Mouse (Mus musculus) liver, adult 2 months (tissue): Measurements from ENCODE around the gene Dglucy.

Experiments
- CTCF ChIP-seq: fragments of 200-500 bp; IDR thresholded peaks from 2 replicates; pipeline ENCODE4 v1.5.1; 2011; ENCODE audit warnings: low read depth, low read length, control low read depth
- POLR2A ChIP-seq: fragments of 200-500 bp; IDR thresholded peaks from 2 replicates; pipeline ENCODE4 v1.6.1; 2011; ENCODE audit warnings: low read length, control low read depth; ENCODE audit not compliant: insufficient read depth; ENCODE audit errors: extremely low read depth

- TF ChIP-seq CTCF (no peak), POLR2A (no peak)
Observed at GRCm38 (mm10) chr12:100865072-100865471, 86.2 kb downstream of the Dglucy start.
